Mouse (Mus musculus) liver, embryonic 14.5 days (tissue): ENCODE results near the gene Gpr137c.

ENCODE experiments used
- CTCF ChIP-seq: IDR thresholded peaks from 2 replicates; pipeline ENCODE4 v1.5.1; 2016; ENCODE audit warnings: antibody characterized with exemption, low read depth, control low read depth
- EP300 ChIP-seq: IDR thresholded peaks from 2 replicates; pipeline ENCODE4 v1.6.1; 2016; ENCODE audit warnings: antibody characterized with exemption, low read depth

DNA sequence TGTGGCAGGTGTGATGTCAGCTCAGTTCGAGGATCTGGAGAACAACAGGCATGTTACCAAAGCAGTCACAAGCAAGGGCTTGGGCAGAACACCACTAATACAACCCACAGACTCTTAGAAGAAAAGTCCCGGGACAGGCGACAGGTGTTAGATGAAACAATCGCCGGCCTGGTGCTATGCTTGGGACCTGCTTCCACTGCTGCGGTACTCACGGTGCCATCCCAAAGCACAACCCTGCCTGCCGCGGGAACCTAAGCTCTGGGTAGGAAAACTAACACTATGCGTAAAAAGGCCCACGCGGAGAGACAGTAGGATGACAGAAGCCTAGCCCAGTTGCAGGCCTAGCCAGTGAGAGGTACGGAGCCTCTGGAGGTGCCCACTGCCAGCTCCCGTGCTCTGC is 90.6 kb downstream of the Gpr137c start:
- no peak for TF ChIP-seq CTCF
- TF ChIP-seq EP300: no peak
